ENCODE assay signal across 23 mouse cellular contexts in genomic region chr2:3499543-3499942, GRCm38 (mm10). TPM values are rescaled to one million over a fixed set of nuclear protein-coding genes. Genes with fewer than 3 reads are reported as not detected.
"Had no signal": no experiment of that assay in that cellular context is flagged by ENCODE, and none has a peak within 500 bp of the region (broad histone marks: within the 10 kb centered on the region; RNA-seq: fewer than 3 reads in every experiment).

No protein-coding gene starts in this region.

- H3K27ac ChIP-seq: limb, embryonic 10.5 days; limb, embryonic 13.5 days; midbrain, embryonic 13.5 days; neural tube, embryonic 13.5 days; stomach, embryonic 15.5 days had no signal

- H3K4me2 ChIP-seq: limb, embryonic 13.5 days; lung, embryonic 14.5 days; midbrain, embryonic 13.5 days; neural tube, embryonic 13.5 days; stomach, embryonic 15.5 days had no signal

- H3K4me3 ChIP-seq: limb, embryonic 10.5 days; limb, embryonic 13.5 days; midbrain, embryonic 13.5 days; myocyte; neural tube, embryonic 13.5 days; stomach, embryonic 15.5 days had no signal

- ATAC-seq: inflammation-experienced regulatory T-cells, adult 6 months; intestine, embryonic 16.5 days; lung, postnatal 0 days; midbrain, embryonic 13.5 days; midbrain, embryonic 16.5 days had no signal

- DNase-seq: kidney, adult 18-20 months; kidney, adult 9 months; kidney, postnatal 14 days; kidney, postnatal 4 days; lung, embryonic 14.5 days; lung, postnatal 36 days; retina, postnatal 1 day; right cerebral cortex, postnatal 25 days; spleen, adult 18-20 months; thymus, adult 18-20 months; thymus, postnatal 36 days had no signal

- H3K9ac ChIP-seq: limb, embryonic 13.5 days; lung, embryonic 14.5 days; midbrain, embryonic 13.5 days; neural tube, embryonic 13.5 days; stomach, embryonic 15.5 days had no signal

- H3K9me3 ChIP-seq: limb, embryonic 10.5 days; limb, embryonic 13.5 days; midbrain, embryonic 13.5 days; neural tube, embryonic 13.5 days; stomach, embryonic 15.5 days had no signal

- H3K4me1 ChIP-seq: limb, embryonic 10.5 days; limb, embryonic 13.5 days; midbrain, embryonic 13.5 days; neural tube, embryonic 13.5 days; stomach, embryonic 15.5 days had no signal

- H3K27me3 ChIP-seq: limb, embryonic 13.5 days; midbrain, embryonic 13.5 days; neural tube, embryonic 13.5 days; stomach, embryonic 15.5 days had no signal

RNA-seq across cellular contexts. Expression of gene Cdnf, which starts 13.3 kb away (rescaled TPM):
- total RNA-seq: monocyte, adult 5-6 weeks had no signal
- polyA plus RNA-seq: liver, adult 2 months had no signal
